Mouse (Mus musculus): ENCODE measurements at regions not wholly inside any gene's neighbourhood (a gene's known extent, or its start where the extent isn't known, plus 50 kb on each side); places are given as distances from the start of the nearest gene placed in this dataset.

DNA sequence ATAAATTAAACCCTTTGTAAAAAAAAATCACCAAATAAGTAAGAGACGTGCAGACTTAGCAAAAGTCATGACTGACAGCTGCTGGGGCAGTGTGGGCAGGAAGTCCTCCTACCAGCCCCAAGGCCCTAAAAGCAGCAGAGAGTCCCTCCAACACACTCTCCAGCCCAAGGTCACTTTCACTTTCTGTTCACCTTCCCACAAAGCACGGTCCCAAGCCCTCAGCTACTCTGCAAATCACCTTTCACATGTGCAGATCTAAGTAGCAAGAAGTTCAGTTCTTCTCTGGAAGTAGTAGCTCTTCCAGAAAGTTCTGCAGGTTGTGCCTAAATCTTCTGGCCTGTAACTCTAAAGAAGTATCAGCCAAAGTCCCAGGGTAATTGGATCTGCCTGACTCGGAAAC is 120.8 kb upstream of the Gm26657 start:
- DNase-seq: no peak

DNA sequence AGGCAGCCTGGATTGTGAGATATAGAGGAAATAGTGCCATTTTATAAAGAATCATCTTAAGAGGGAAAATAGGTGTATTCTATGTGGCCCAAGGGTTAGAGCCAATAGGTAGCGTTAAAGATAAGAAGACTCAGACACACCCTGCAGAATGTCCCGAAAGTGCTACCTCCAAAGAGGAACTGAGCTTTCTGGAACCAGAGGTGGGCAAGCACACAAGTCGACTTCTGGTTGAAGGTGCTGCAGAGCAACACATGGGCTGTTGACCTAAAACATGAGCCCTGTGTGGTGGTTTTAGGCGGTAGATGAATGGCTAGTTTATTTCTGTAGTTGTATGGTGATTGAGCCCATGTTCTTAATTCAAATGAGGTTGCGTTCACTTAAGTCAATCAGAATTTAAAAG is 121.4 kb upstream of the Gm26657 start:
- DNase-seq: no peak

DNA sequence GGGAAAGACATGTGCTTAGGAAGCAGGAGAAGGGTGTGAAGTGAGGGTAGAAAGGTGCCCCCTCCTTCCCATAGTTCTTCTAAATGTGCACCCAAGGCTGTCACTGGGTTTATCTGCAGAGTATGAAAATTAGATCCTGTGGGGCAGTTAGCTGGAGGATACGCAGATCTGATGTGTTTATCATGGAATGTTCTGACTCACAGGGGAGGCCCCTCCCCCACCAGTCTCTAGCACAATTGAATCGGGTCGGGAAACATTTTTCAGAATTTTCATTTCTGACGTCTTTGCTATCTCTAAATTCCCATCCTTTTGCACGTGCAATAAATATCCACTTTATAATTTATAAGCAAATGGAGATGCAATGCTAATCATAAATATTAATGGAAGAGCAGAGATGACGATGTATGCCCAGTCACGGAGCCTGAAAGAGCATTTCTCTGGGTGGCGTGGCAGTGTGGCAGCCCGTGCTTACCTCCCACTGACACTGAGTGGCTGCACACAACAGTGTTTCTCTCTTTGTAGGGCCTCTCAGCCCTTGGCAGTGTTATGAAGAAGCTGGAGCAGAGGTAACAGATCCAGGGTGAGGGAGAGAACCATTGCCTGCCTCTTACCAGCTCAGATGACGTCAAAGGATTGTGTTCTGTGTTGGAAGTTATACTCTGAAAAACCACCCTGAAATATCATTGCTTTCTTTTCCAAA is 122.1 kb upstream of the Gm26657 start:
- DNase-seq: no peak

DNA sequence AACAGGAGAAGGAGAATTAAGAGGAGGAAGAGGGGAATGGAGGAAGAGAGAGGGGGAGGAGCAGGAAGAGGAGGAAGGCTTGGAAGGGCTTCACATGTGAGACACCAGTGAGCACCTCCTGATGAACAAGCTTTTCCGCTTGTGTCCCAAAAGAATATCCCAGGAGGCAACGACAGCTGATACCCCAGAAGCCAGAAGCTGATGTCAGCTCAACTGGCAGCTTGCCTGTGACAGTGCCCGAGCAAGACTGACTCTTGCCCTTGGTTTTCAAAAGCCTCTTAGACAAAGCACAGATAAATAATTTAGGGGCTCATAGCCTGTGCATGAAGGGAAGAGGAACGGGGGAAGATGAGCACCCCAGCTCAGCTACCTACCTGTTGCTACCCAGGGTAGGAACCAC is 127.5 kb upstream of the Gm26657 start:
- DNase-seq: no peak

DNA sequence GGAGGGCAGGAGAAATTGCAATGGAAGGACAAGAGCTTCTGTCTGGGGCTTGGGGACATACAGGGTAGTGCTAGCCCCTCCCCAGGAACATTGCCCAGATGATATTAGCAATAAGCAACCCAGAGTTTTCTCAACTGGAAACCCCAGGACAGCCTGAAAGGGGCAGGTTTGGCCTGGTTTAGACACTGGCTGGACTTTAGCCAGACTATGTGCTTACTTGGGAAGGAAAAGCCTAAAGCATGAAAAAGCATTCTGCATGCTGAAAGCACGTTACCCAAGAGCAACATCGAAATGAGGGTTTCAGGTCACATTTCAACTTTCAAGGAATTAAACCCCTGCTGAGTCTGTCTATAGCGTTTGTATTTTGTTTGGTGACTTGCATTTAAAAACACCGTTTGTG is 128.1 kb upstream of the Gm26657 start:
- no peak for DNase-seq

DNA sequence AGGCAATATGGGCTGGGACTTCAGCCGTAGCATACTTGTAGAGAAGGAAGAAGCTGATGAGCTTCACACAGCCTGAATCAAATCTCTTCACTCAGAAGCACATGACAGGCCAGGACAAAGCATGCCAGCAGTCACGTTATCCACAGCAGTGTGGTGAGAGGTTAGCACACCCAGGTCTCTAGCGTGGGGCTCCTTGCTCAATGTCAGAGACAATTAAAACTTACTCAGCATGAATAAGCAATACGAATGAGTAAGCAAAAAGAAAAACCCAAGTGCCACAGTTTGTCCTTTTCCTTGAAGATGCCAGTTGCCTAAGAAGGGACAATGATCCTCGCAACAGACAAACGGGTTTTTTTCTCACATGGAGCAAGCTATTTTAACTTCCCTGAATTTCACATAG is 129.6 kb upstream of the Gm26657 start:
- DNase-seq: no peak

DNA sequence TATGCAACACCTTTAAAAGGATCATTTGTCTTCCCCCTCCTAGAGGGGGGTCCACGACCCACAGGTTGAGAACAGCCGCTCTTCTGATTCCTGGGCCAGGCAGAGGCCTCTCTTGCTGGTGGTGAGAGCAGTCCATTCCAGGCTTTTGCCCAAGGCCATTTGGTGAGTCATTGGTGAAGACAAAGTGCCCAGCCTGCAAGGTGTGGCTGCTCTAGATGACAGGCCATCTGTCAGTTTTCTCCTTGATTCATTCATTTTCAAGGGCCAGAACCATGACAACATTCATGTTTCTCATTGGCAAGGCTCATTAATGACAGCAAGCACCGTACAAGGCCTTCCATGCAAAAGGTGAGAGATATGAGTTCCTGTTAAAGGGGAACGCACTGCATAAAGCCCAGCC is 131.2 kb upstream of the Gm26657 start:
- no peak for DNase-seq

DNA sequence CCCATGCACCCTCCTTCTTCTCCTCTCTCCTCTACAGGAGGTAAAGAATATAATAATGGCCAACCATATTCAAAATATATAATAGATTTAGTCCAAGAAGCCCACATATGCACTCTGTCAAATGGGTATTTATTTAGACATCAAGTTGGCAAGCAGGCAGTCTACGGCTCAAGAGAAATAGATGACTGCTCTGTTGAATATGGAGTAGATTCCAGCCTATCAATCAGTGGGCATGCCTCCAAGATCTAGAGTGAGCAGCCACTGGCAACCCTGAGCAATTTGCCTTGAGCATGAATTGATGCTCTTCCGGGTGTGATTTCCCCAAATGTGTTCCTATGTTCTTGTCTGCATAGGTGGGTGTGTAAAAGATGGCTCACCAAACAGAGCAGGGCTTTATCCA is 141.5 kb upstream of the Gm26657 start:
- no peak for DNase-seq

DNA sequence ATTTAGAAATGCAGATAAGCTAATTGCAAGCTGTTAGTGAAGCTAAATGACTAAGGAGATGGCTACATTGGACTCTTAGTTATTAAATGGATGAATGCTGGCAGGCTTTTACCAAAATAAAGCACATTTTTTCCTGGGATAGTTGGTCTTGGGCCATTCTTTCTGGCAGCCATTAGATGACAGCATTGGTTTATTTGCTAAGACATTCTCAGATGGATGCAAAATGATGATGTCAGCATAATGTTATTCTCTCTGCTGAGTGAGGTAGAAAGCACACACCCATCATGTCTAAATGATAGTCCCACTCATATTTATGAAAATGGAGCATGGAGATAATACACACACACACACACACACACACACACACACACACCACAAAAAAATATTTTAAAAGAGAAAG is 141.9 kb upstream of the Gm26657 start:
- DNase-seq: no peak

DNA sequence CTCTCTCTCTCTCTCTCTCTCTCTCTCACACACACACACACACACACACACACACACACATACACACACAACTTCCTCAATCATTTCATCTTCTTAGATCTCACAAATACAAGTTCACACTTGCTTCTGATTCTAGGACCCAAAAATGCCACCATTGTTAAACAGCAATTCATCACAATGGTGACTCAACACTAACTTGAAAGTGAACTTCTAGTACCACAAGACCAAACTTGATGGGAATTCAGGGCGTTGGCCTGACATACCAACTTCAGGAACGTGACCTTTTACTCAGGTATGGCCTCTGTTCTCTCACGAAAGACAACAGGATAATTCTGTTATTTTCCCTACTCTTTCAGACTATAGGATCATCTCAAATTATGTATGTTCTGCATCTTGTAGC is 157.5 kb upstream of the Gm26657 start:
- no peak for DNase-seq

DNA sequence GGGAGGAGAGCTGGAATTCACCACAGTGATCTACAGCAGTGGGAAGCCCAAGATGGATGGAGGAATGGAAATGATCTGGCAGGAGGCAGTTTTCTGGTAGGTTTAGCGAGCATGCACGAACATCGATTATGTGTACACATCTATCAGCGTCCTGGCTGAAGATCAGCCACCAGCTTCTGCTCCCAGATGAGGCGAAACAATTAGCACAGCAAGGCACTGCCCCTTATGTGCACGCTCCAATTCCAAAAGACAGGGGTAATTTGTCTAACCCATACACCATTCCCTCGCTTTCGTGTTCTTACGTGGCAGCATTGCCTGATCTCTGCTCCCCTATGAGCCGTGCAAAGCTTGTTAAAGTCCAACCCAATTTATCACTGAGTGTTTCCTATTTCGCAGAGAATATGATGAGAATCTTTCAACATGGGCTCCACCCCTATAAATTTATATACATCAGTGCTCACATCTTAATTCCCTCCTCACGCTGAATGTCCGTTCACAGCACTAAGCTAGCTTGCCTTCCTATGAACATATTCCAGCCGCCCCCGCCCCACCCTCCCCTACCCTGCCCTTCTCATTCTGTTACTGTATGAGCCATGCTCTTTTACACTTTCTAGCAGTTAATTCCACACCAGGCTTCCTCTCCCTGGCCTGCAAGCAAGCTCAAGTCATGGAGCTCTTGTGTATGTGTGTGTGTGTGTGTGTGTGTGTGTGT is 162.9 kb upstream of the Gm26657 start:
- no peak for DNase-seq

DNA sequence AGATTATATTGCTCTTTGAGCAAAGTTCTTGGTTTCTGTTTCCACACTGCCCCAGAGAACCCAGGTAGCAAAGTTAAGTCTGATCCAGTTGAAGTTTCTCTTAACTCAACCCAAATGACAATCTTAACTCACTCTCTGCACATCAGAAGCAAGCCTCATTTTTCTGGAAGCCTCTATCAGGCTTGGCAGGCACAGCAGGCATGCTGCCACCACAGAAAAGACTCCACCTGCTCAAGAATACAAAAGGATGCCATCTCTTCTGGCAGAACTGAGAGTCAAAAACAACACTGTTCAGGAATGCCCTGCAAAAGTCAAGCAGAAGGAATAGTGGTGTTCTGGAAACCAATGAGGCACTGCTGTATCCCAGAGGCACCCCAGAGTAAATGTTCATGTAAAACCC is 187.7 kb upstream of the Gm26657 start:
- no peak for DNase-seq

DNA sequence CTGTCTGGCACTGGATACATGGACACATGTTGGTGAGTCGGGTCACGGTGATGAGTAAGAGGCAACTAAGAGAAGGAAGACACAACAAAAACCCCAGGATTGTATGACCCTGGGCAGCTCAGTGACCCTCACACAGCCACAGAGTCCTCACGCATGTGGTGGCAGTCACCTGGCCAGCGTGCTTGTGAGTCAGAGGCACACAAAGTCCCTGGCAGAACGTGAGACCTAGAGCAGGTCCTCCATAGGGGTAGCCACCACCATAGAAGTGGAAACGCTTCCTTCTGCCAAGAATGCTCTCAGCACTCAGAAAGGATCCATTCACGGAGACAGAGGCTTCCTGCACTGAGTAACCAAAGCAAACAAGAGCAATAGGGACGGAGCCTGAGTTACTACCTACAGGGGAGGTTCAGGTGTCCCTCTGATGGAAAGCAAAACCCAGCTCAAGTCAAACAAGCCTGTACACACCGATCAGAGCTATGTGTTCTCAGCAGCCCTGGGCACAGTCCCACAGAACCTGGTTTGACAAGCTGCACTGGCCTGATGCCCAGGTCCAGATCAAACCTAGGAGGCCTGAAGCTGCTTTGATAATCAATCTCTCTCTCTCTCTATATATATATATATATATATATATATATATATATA is 206.4 kb upstream of the Gm26657 start:
- no peak for DNase-seq

DNA sequence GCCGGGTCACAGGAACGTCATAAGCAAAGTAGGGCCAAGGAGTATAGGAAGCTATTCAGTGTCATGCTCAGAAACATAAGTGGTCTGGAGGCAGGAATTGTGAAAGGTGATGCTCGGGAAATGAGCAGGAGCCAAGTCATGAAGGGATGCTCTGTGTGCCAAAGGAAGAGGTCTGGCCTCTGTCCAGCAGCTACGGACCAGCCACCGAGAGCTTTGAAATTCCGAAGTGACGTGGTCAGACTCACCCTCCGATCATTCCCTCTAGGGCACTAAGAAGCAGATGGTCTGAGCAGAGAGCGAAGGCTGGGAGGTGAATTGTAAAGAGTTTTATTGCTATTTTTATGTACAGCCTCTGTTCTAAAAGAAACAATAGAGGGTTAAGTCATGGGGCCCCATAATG is 206.9 kb upstream of the Gm26657 start:
- DNase-seq: no peak

DNA sequence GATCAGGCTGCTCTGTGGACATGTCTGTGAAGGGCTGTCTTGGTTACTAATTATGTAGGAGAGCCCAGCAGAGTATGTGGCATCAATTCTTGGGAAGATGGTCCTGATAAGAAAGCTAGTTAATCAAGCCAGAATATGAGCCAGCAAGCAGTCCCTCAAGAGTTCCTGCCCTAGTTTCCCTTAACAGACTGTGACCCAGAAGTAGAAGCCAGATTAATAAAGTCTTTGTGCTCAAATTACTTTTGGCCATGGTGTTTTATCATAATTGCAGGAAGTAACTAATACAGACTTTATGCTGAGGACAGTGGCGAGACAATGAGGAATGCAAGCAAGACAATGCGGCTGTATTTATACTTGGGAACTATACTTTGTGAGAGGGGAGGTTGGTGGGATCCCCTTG is 211.3 kb upstream of the Gm26657 start:
- no peak for DNase-seq

DNA sequence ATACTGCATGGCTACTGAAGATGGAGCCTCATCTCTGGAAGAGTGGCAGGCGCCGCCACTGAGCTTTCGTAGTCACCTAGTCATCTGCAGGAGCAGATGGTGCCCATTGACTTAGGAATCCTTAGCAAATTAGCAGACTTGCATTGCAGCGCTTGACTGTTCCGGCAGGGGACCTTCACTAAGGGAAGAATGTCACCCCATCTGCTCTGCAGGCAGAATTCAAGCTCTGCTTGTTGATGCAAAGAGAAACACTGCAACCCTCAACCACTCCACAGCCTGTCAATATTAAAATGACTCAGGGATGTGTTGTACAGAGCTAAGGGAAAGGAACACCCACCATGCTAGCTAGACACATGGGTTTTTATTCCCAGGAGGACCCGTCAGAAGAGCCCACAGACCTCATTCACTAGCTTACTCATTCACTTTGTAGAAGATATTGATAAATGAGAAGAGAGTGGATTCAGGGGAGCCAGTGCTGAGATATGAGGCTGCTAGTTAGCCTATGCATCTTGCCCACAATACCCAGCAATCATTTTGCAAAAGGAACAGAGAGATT is 215.4 kb upstream of the Gm26657 start:
- no peak for DNase-seq

DNA sequence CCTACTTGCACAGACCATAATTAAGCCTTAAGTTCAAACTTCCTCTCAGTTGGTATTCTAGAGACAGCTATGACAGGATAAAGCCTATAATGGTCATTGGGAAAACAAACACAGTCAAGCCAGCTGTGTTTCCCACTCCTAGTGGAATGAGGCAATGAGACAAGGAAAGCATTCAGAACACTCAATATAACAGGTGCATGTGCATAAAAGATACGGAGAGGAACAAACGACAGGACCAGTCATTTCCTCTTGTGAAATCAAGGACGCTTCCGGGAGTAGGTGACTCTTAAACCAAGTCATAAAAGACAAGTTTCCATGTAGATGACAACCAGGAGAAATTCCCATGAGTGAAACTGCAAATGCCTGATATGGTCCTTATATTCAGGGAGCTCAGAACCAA is 232.1 kb upstream of the Gm26657 start:
- DNase-seq: no peak

DNA sequence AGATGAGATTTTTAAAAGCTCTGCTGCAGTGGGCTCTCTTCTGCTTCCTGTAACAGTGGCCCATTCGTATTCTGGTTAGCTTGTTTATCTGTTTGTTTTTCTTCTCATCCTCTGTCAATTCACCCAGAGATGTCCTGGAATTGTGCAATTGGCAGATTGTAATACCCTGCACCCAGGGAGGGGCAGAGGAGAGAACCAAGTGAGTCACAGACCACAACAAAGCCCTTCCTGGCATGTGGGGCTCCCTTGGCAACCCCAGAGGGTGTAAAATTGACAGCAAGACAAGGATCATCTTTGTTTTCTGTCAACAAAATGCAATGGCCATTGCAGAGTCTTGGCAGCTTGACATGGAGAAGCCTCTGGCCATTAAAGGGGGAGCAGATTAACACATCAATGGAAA is 233.1 kb upstream of the Gm26657 start:
- no peak for DNase-seq

DNA sequence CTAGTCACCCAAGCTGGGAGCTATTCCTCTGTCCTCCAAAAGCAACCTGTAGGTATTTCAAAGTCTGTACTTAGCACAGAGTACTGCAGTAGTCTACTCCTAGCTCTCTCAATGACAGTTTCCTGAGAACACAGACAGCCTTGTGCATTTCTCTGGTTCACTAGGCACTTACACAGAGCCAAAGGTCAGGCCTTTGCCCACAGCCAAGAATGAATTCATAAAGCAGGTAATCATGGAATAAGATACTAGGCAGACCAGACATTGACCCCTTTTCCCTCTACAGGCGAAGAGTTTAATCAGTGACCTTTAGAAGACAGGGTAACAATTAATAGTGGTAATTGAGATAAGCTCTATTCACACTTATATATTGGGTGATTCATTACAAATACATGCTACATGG is 233.8 kb upstream of the Gm26657 start:
- no peak for DNase-seq

DNA sequence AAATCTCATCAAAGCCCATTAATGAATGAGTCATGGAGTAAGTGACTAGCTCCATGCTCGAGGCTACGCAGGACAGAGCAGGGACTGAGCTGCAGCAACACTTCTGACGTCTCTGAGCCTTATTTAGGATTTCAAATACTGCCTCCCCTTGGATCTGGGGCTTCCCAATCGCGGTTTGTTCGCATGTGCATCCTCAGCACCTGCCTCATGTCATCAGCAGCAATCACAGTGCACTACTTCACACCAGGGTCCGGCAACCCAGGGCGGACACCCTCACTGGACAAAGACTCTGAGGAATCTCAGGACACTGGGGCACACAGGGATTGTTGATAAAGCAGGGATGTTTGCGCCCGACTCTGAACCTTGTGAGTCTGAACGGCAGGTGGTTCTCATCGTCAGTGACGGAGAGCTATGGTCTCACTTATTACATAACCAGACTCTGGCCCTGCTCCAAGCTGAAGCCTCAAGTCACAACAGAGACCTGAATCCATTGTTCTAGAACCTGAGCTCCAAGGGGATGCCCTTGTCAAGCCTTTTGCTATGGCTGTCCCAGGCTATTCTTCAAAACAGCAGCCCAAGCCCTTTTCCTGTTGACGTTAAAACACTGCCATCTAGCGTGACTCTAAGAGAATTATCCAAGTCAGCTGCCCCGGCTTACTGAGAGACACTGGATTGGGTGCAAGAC is 247.2 kb upstream of the Gm26657 start:
- DNase-seq: peak; percentile 35 to 55

DNA sequence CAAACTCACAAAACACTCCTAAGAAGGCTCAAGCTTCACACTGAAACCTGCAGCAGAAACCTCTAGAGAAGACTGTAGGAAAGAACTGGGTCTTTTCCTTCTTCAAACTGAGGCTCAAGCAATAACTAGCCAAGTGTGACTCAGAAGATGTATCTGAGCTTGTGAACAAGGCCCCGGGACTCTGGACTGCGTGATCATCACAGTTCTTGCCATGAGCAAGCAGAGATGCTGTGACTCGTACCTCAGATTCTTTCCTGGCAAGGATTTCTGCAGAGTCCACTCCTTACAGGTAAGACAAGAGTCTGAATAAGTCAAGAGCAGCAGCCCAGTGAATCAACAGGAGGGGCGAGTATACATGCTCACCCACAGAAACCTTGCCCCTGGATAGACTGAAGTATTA is 250.5 kb upstream of the Gm26657 start:
- DNase-seq: no peak

DNA sequence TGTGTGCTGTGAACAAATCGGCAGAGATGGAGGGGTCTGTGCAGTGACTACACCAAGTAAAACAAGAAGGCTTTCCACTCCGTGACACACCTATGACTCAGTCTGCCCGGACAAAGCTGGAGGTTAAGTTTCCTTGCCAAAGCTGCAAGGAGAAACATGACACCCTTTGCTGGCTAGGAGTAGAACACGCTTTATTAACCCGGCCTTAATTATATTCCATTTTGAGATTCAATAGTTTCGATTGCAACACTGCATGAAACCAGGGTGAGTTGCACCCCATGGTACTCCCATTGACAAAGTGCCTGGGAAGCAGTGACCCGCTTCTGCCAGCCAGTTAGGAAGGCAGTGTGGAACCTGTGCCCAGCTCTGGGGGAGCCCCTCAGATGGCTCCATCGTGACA is 256.2 kb upstream of the Gm26657 start:
- DNase-seq: no peak

DNA sequence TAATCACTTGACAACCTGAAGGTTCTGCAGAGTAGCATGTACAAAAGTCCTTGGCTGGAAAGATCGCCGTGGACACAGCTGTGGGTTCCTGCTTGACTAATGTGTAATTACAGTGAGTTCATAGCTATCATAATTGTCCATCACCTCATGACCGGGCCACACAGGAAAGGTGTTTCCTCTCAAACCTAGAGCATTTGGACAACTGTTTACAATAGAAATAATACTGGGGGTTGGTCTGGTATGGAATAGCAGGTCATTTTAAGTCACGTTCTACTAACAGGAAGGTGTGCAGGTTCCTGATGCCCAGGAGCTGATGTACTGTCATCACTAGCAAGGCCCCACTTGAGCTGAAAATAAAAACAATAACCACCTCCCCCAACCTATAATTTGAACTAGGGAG is 283.1 kb upstream of the Gm26657 start:
- DNase-seq: no peak

DNA sequence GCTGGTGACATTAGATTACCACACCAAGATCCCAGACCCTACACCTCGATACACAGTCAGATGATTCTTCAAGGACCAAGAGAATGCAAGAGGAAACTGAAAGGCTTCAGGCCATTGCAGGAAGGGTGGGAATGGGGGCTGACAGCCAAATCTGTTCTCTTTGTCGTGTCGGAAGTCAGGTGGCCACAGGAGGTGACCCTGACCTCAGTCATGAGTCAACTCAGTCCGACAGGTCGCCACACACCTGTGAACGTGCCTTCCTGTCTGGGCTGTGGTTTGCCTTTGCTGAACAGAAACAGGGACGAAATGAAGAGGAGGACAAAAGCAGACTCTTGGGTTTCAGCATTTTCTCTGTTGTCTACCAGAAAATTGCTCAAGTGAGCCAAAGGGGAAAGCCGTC is 318.3 kb upstream of the Gm26657 start:
- DNase-seq: peak in 1 of 2 experiments; percentile 9
